Mouse (Mus musculus) stomach, postnatal 0 days (tissue): Measurements from ENCODE around the gene Las1l. TPM values are rescaled to one million over a fixed set of nuclear protein-coding genes. Genes with fewer than 3 reads are reported as not detected.
"Not testable (repeated sequence)": the region's sequence is repeated elsewhere in the genome, so short reads cannot be mapped to it uniquely, and the experiment has no call there.

Experiments used
- ATAC-seq: fragments of 200-750 bp; cut with Nextera tagmentation; 2 replicates; pipeline ENCODE4 v1.8.0; 2017; ENCODE audit not compliant: low FRiP score, low TSS enrichment
- DNase-seq: peaks from one replicate; pipeline ENCODE4 v3.0.0-alpha.2; 2016; ENCODE audit warnings: low spot score
- H3K27ac ChIP-seq: fragments of 300-500 bp; sonication (generic); replicated peaks from 2 replicates; pipeline ENCODE4 v1.5.1; 2014; ENCODE audit warnings: mild to moderate bottlenecking, control low read depth
- H3K27me3 ChIP-seq: fragments of 300-500 bp; sonication (generic); 2 replicates; pipeline ENCODE4 v1.6.1; 2014; ENCODE audit warnings: low read length; ENCODE audit not compliant: control insufficient read depth, insufficient read depth
- H3K36me3 ChIP-seq: fragments of 300-500 bp; sonication (generic); 2 replicates; pipeline ENCODE4 v1.6.1; 2014; ENCODE audit warnings: low read length, mixed read lengths; ENCODE audit not compliant: control insufficient read depth, insufficient read depth
- H3K4me1 ChIP-seq: fragments of 300-500 bp; sonication (generic); replicated peaks from 2 replicates; pipeline ENCODE4 v1.6.1; 2014; ENCODE audit warnings: antibody characterized with exemption; ENCODE audit not compliant: control insufficient read depth, insufficient read depth
- H3K4me2 ChIP-seq: fragments of 300-500 bp; sonication (generic); replicated peaks from 2 replicates; pipeline ENCODE4 v1.6.1; 2014; ENCODE audit warnings: low read depth, mild to moderate bottlenecking, control low read depth, moderate library complexity
- H3K4me3 ChIP-seq: fragments of 300-500 bp; sonication (generic); 2 replicates; pipeline ENCODE4 v1.5.1; 2014; ENCODE audit warnings: low read depth, low read length, control low read depth
- H3K9ac ChIP-seq: fragments of 300-500 bp; sonication (generic); 2 replicates; pipeline ENCODE4 v1.6.1; 2014; ENCODE audit warnings: mild to moderate bottlenecking, low read length, control low read depth, mixed read lengths
- H3K9me3 ChIP-seq: fragments of 300-500 bp; sonication (generic); 2 replicates; pipeline ENCODE4 v1.6.1; 2016; ENCODE audit warnings: low read length; ENCODE audit not compliant: control insufficient read depth
- CTCF ChIP-seq: IDR thresholded peaks from 2 replicates; pipeline ENCODE4 v1.5.1; 2016; ENCODE audit warnings: antibody characterized with exemption, low read depth, mild to moderate bottlenecking, moderate library complexity
- EP300 ChIP-seq: optimal IDR thresholded peaks from 2 replicates; pipeline ENCODE3; 2016; ENCODE audit warnings: antibody characterized with exemption
- WGBS: fragments of 180-500 bp; shearing (Covaris S2); extraction: QIAGEN DNeasy Blood & Tissue Kit; methylation state at CpG from one replicate; pipeline ENCODE4 v1.1.7; 2014; 5-methylcytosine and 5-hydroxymethylcytosine counted together
- polyA plus RNA-seq: library from polyadenylated mRNA; unstranded; fragments of >200 nt; fragmentation: Nextera tagmentation; extraction: Ambion mirVana; gene quantifications from 2 replicates; pipeline ENCODE4 v1.2.1, GENCODE M21; 2015

Gene Las1l
- polyA plus RNA-seq, 1 experiment from 2014 or later, result 35.8 TPM

GRCm38 (mm10) chrX:95968594-95968965, 11.8 kb upstream of the Las1l start:
- Histone ChIP-seq H3K36me3 (no peaks in the 10 kb centered on the region), H3K4me3 (peak overlapping the region; percentile 33), H3K27ac (peak overlapping the region; percentile 36; the same call in 1 of the 2 replicates), H3K9me3 (no peaks in the 10 kb centered on the region), H3K4me1 (no peaks in the 10 kb centered on the region), H3K27me3 (no peaks in the 10 kb centered on the region), H3K4me2 (peak overlapping the region; percentile 53), H3K9ac (peak overlapping the region; percentile 57; the same call in 1 of the 2 replicates)
- DNase-seq, result peak; percentile 85
- no peak for TF ChIP-seq CTCF
- no peak for TF ChIP-seq EP300
- ATAC-seq, result peak; percentile 94
- 16% methylated on average over 6 of the region's 6 CpGs for WGBS

- no peaks in the 10 kb centered on the region for H3K4me1 ChIP-seq
- no peaks in the 10 kb centered on the region for H3K9me3 ChIP-seq
- 24% methylated on average over 25 of the region's 28 CpGs for WGBS
- H3K4me3 ChIP-seq, result peak overlapping the region; percentile 33
- H3K27me3 ChIP-seq, result no peaks in the 10 kb centered on the region
- DNase-seq, result peak; percentile 72
- H3K4me2 ChIP-seq, result peak overlapping the region; percentile 53
- peak overlapping the region; percentile 57 for H3K9ac ChIP-seq
- TF ChIP-seq CTCF (peak; percentile 59), EP300 (no peak)
- peak; percentile 81 for ATAC-seq
- no peaks in the 10 kb centered on the region for H3K36me3 ChIP-seq
- peak overlapping the region; percentile 36 for H3K27ac ChIP-seq
Observed at GRCm38 (mm10) chrX:95967847-95968593, 11.3 kb upstream of the Las1l start.

- Histone ChIP-seq H3K9me3 (no peaks in the 10 kb centered on the region), H3K27me3 (no peaks in the 10 kb centered on the region), H3K27ac (no peak overlapping the region), H3K4me2 (no peak overlapping the region), H3K4me1 (no peaks in the 10 kb centered on the region), H3K9ac (no peak overlapping the region), H3K4me3 (no peak overlapping the region), H3K36me3 (no peaks in the 10 kb centered on the region)
- WGBS, result 71% methylated on average over 6 of the region's 6 CpGs
- ATAC-seq (no peak), DNase-seq (no peak)
- TF ChIP-seq EP300 (no peak), CTCF (no peak)
Observed at GRCm38 (mm10) chrX:95965036-95965435, 8.3 kb upstream of the Las1l start.

GRCm38 (mm10) chrX:95963366-95963765, 6.6 kb upstream of the Las1l start:
- no peak for DNase-seq
- TF ChIP-seq CTCF, result no peak

GRCm38 (mm10) chrX:95957461-95957860, 699 bp upstream of the Las1l start:
- H3K4me3 ChIP-seq, result peak overlapping the region; percentile 22; the same call in 1 of the 2 replicates
- 35% methylated on average over 11 of the region's 11 CpGs for WGBS
- not testable (repeated sequence) for H3K9me3 ChIP-seq, H3K36me3 ChIP-seq, H3K27ac ChIP-seq, DNase-seq, ATAC-seq, H3K4me1 ChIP-seq, H3K27me3 ChIP-seq
- H3K4me2 ChIP-seq, result peak overlapping the region; percentile 39
- peak overlapping the region; percentile 8; the same call in 1 of the 2 replicates for H3K9ac ChIP-seq

More at GRCm38 (mm10) chrX:95963366-95963765, 6.6 kb upstream of the Las1l start:
- no peaks in the 10 kb centered on the region for H3K9me3 ChIP-seq
- H3K4me3 ChIP-seq, result no peak overlapping the region
- no peak overlapping the region for H3K4me2 ChIP-seq
- H3K4me1 ChIP-seq, result no peaks in the 10 kb centered on the region
- ATAC-seq, result peak; percentile 12; the same call in 1 of the 2 replicates
- H3K27me3 ChIP-seq, result no peaks in the 10 kb centered on the region
- H3K36me3 ChIP-seq, result no peaks in the 10 kb centered on the region
- H3K27ac ChIP-seq, result no peak overlapping the region
- H3K9ac ChIP-seq, result no peak overlapping the region
- 51% methylated on average over 2 of the region's 2 CpGs for WGBS

- TF ChIP-seq EP300 (no peak), CTCF (peak; percentile 73)
- Histone ChIP-seq H3K36me3 (no peaks in the 10 kb centered on the region), H3K9ac (no peak overlapping the region), H3K9me3 (no peaks in the 10 kb centered on the region), H3K4me3 (no peak overlapping the region), H3K4me2 (no peak overlapping the region), H3K27me3 (no peaks in the 10 kb centered on the region), H3K4me1 (no peaks in the 10 kb centered on the region), H3K27ac (no peak overlapping the region)
- DNase-seq, result peak; percentile 21
- no peak for ATAC-seq
- WGBS, result 42% methylated on average over 3 of the region's 3 CpGs
Observed at GRCm38 (mm10) chrX:95950776-95951175, 6.0 kb downstream of the Las1l start.
